Comparison of ENCODE assay signal across 17 mouse cellular contexts in genomic region chr7:109799168-109799567, GRCm38 (mm10). TPM values are rescaled to one million over a fixed set of nuclear protein-coding genes. Genes with fewer than 3 reads are reported as not detected.
DNase-seq lines count a peak whose midpoint lies in the region; ATAC-seq lines count a peak whose summit lies in the region.
"Had no signal": no experiment of that assay in that cellular context is flagged by ENCODE, and none has a peak within 500 bp of the region (broad histone marks: within the 10 kb centered on the region; RNA-seq: fewer than 3 reads in every experiment).

No protein-coding gene starts in this region.

- H3K36me3 ChIP-seq in kidney, embryonic 14.5 days (ENCODE audit: control insufficient read depth, insufficient read depth, low read length), result no peaks in the 10 kb centered on the region
- no peaks in the 10 kb centered on the region for H3K36me3 ChIP-seq in lung, embryonic 16.5 days (ENCODE audit: control insufficient read depth, insufficient read depth, low read length)
- H3K36me3 ChIP-seq: hindbrain, embryonic 15.5 days; limb, embryonic 15.5 days had no signal

- 77% methylated on average over 11 of the region's 11 CpGs for WGBS in kidney, embryonic 14.5 days
- 37% methylated on average over 11 of the region's 11 CpGs for WGBS in lung, embryonic 16.5 days

- H3K4me1 ChIP-seq in kidney, embryonic 14.5 days (ENCODE audit: control insufficient read depth, insufficient read depth, low read length), result no peaks in the 10 kb centered on the region
- peaks cover 14% of the 10 kb centered on the region for H3K4me1 ChIP-seq in lung, embryonic 16.5 days (replicated peaks; ENCODE audit: control insufficient read depth, insufficient read depth, low read length)
- H3K4me1 ChIP-seq: hindbrain, embryonic 15.5 days had no signal

- H3K9ac ChIP-seq in kidney, embryonic 14.5 days (ENCODE audit: low read depth, low read length), result no peak overlapping the region
- no peak overlapping the region for H3K9ac ChIP-seq in lung, embryonic 16.5 days (ENCODE audit: low read length)
- H3K9ac ChIP-seq: hindbrain, embryonic 15.5 days; limb, embryonic 15.5 days had no signal

- H3K27me3 ChIP-seq in kidney, embryonic 14.5 days (ENCODE audit: control insufficient read depth, insufficient read depth, low read length), result no peaks in the 10 kb centered on the region
- no peaks in the 10 kb centered on the region for H3K27me3 ChIP-seq in lung, embryonic 16.5 days (ENCODE audit: control insufficient read depth, insufficient read depth, low read depth, low read length)
- H3K27me3 ChIP-seq: hindbrain, embryonic 15.5 days; limb, embryonic 15.5 days; Patski had no signal

- H3K4me2 ChIP-seq in kidney, embryonic 14.5 days (replicated peaks; ENCODE audit: low read depth, low read length), result no peak overlapping the region
- no peak overlapping the region for H3K4me2 ChIP-seq in lung, embryonic 16.5 days (ENCODE audit: low read depth, low read length)
- H3K4me2 ChIP-seq: hindbrain, embryonic 15.5 days; limb, embryonic 15.5 days; midbrain, embryonic 11.5 days had no signal

- no peak overlapping the region for H3K4me3 ChIP-seq in kidney, embryonic 14.5 days (ENCODE audit: low read length)
- H3K4me3 ChIP-seq in lung, embryonic 16.5 days (ENCODE audit: low read length), result no peak overlapping the region
- H3K4me3 ChIP-seq: heart, adult 2 months; hindbrain, embryonic 15.5 days; limb, embryonic 15.5 days had no signal

- no peak for ATAC-seq in kidney, embryonic 14.5 days (ENCODE audit: low FRiP score, low TSS enrichment)
- peak; percentile 32 for ATAC-seq in lung, embryonic 16.5 days (ENCODE audit: low read depth)
- ATAC-seq: forebrain, embryonic 16.5 days; Patski had no signal

- no peaks in the 10 kb centered on the region for H3K9me3 ChIP-seq in kidney, embryonic 14.5 days (ENCODE audit: control insufficient read depth, low read length)
- no peaks in the 10 kb centered on the region for H3K9me3 ChIP-seq in lung, embryonic 16.5 days (ENCODE audit: control insufficient read depth, low read length)
- H3K9me3 ChIP-seq: hindbrain, embryonic 15.5 days; limb, embryonic 15.5 days had no signal

- DNase-seq in adrenal gland, adult (ENCODE audit: inconsistent age in 2 of 2, low spot score in 1 of 2), result peak; percentile 48 to 83
- DNase-seq in adrenal gland, postnatal 4 days (ENCODE audit: low spot score in 2 of 2), result no peak
- peak; percentile 25 for DNase-seq in kidney, adult 9 months
- peak; percentile 65 for DNase-seq in adrenal gland, adult 2 months
- DNase-seq in layer of hippocampus, postnatal 14 days (ENCODE audit: low spot score in 2 of 2), result no peak
- DNase-seq in cerebellum, postnatal 25 days, result no peak
- DNase-seq: heart, adult 2 months; right cerebral cortex, postnatal 14 days; thymus, postnatal 14 days had no signal

- H3K27ac ChIP-seq in kidney, embryonic 14.5 days (ENCODE audit: low read depth, low read length), result no peak overlapping the region
- H3K27ac ChIP-seq in lung, embryonic 16.5 days (ENCODE audit: low read length), result no peak overlapping the region; the same call in 1 of the 2 replicates
- H3K27ac ChIP-seq: heart, adult 2 months; hindbrain, embryonic 15.5 days; limb, embryonic 15.5 days; stomach, postnatal 0 days had no signal

RNA-seq across cellular contexts. Expression of gene Nrip3, which starts 17.3 kb away (rescaled TPM):
- total RNA-seq in adrenal gland, postnatal 4 days (2021), result 1 to 10 TPM; 1.1 to 1.2 TPM
- 0.29 and 0.80 TPM in 2 replicates for polyA plus RNA-seq in kidney, embryonic 14.5 days (2014; fragmentation: Nextera tagmentation; extraction: Ambion mirVana)
- 1 to 10 TPM; 1.1 to 1.4 TPM for total RNA-seq in adrenal gland, adult 2 months (2021)
- polyA plus RNA-seq in adrenal gland, adult 2 months (2012; rRNA removed), result 0.06 and 2.3 TPM in 2 replicates
- polyA plus RNA-seq in lung, embryonic 16.5 days (2015; fragmentation: Nextera tagmentation; extraction: Ambion mirVana), result 0.34 and 0.55 TPM in 2 replicates
- 100 to 1,000 TPM; 200 to 227 TPM for total RNA-seq in layer of hippocampus, postnatal 14 days (2021)

RNA-seq across cellular contexts. Expression of gene Tmem9b, which starts 46.5 kb away (rescaled TPM):
- total RNA-seq in adrenal gland, postnatal 4 days (2021), result 10 to 100 TPM; 34.8 to 36.9 TPM
- polyA plus RNA-seq in kidney, embryonic 14.5 days (2014; fragmentation: Nextera tagmentation; extraction: Ambion mirVana), result 41.1 and 46.9 TPM in 2 replicates
- total RNA-seq in adrenal gland, adult 2 months (2021), result 10 to 100 TPM; 41.5 to 51.5 TPM
- 17.5 and 17.6 TPM in 2 replicates for polyA plus RNA-seq in adrenal gland, adult 2 months (2012; rRNA removed)
- 66.8 and 71.4 TPM in 2 replicates for polyA plus RNA-seq in lung, embryonic 16.5 days (2015; fragmentation: Nextera tagmentation; extraction: Ambion mirVana)
- 10 to 100 TPM; 82.6 to 83.7 TPM for total RNA-seq in layer of hippocampus, postnatal 14 days (2021)

Comparison
In these comparisons a context has a peak if more than half of its experiments do, and no peak if none do; other contexts are left out.
1. DNase-seq: peak in adrenal gland, adult (2 of 2), kidney, adult 9 months (single experiment) and adrenal gland, adult 2 months (single experiment); none in adrenal gland, postnatal 4 days (0 of 2), layer of hippocampus, postnatal 14 days (0 of 2) and cerebellum, postnatal 25 days (0 of 2).
2. RNA of gene Nrip3, which starts 17.3 kb away (total RNA-seq): 200 to 227 TPM in layer of hippocampus, postnatal 14 days; 1.1 to 1.4 TPM in adrenal gland, adult 2 months and 1.1 to 1.2 TPM in adrenal gland, postnatal 4 days; every median in the first group is over 10 times any median in the second.